ENCODE assay signal across 8 mouse cellular contexts in genomic region chr7:19748219-19749195, GRCm38 (mm10). TPM values are rescaled to one million over a fixed set of nuclear protein-coding genes. Genes with fewer than 3 reads are reported as not detected.
DNase-seq lines count a peak whose midpoint lies in the region; ATAC-seq and TF ChIP-seq lines count a peak whose summit lies in the region.

No protein-coding gene starts in this region.

- H3K4me3 ChIP-seq in layer of hippocampus, adult 2 months = peak overlapping the region; percentile 58
- peak overlapping the region; percentile 28 for H3K4me3 ChIP-seq in bone marrow, adult 2 months (replicated peaks; ENCODE audit: control insufficient read depth, low read depth, low read length)
- peak overlapping the region; percentile 70 to 96 for H3K4me3 ChIP-seq in heart, embryonic 14.5 days (ENCODE audit: control insufficient read depth in 1 of 2, insufficient read depth in 1 of 2, low read depth in 1 of 2, low read length in 2 of 2)
- peak overlapping the region; percentile 71 for H3K4me3 ChIP-seq in limb, embryonic 11.5 days (ENCODE audit: low read depth, low read length)
- H3K4me3 ChIP-seq in midbrain, embryonic 16.5 days (ENCODE audit: low read depth, low read length) = peak overlapping the region; percentile 89

- H3K27ac ChIP-seq in layer of hippocampus, adult 2 months = peak overlapping the region; percentile 64
- H3K27ac ChIP-seq in bone marrow, adult 2 months (ENCODE audit: control insufficient read depth, insufficient read depth, low read depth, low read length, poor library complexity) = no peak overlapping the region
- peak overlapping the region; percentile 57 to 89 for H3K27ac ChIP-seq in heart, embryonic 14.5 days (replicated peaks in 1 of 2; ENCODE audit: control insufficient read depth in 1 of 2, insufficient read depth in 1 of 2, low read depth in 2 of 2, low read length in 2 of 2)
- H3K27ac ChIP-seq in limb, embryonic 11.5 days (replicated peaks; ENCODE audit: low read depth, low read length) = 0 out of 2 replicates have a peak overlapping the region, but pooled peaks have one; percentile 25
- H3K27ac ChIP-seq in midbrain, embryonic 16.5 days (ENCODE audit: low read length) = peak overlapping the region; percentile 86

- no peaks in the 10 kb centered on the region for H3K27me3 ChIP-seq in heart, embryonic 14.5 days (ENCODE audit: control insufficient read depth, insufficient read depth, low read length)
- no peaks in the 10 kb centered on the region for H3K27me3 ChIP-seq in limb, embryonic 11.5 days (ENCODE audit: control insufficient read depth, insufficient read depth, low read length)
- no peaks in the 10 kb centered on the region for H3K27me3 ChIP-seq in midbrain, embryonic 16.5 days (ENCODE audit: control insufficient read depth, insufficient read depth, low read depth, low read length)

- H3K4me2 ChIP-seq in heart, embryonic 14.5 days (ENCODE audit: low read length) = peak overlapping the region; percentile 93
- peak overlapping the region; percentile 74 for H3K4me2 ChIP-seq in limb, embryonic 11.5 days (ENCODE audit: low read depth, severe bottlenecking)
- H3K4me2 ChIP-seq in midbrain, embryonic 16.5 days (ENCODE audit: low read length) = peak overlapping the region; percentile 89

- 8% methylated on average over 32 of the region's 32 CpGs for WGBS in bone marrow, adult 2 months
- WGBS in heart, embryonic 14.5 days = under 1% methylated on average over 31 of the region's 32 CpGs
- WGBS in limb, embryonic 11.5 days = under 1% methylated on average over 32 of the region's 32 CpGs
- 1% methylated on average over 31 of the region's 32 CpGs for WGBS in midbrain, embryonic 16.5 days

- no peak for ATAC-seq in heart, embryonic 14.5 days (ENCODE audit: insufficient number of reproducible peaks, insufficient read depth, low FRiP score, low read depth)
- ATAC-seq in limb, embryonic 11.5 days (ENCODE audit: insufficient number of reproducible peaks, low FRiP score, low TSS enrichment, low read depth) = peak; percentile 8; the same call in 1 of the 2 replicates
- ATAC-seq in midbrain, embryonic 16.5 days = peak; percentile 26

- DNase-seq in layer of hippocampus, adult 2 months (ENCODE audit: low spot score in 2 of 2) = no peak
- no peak for DNase-seq in layer of hippocampus, adult 9-11 months
- peak; percentile 72 for DNase-seq in limb, embryonic 11.5 days (ENCODE audit: low spot score)
- DNase-seq in thymus, postnatal 25 days = no peak
- no peak for DNase-seq in ovary, postnatal 10 days (ENCODE audit: low spot score)

- TF ChIP-seq POLR2A in bone marrow, adult 2 months (IDR thresholded peaks at IDR 0.05; ENCODE audit: borderline replicate concordance, control insufficient read depth, low read depth, low read length) = no peak

- H3K36me3 ChIP-seq in heart, embryonic 14.5 days (ENCODE audit: control insufficient read depth, insufficient read depth, low read length) = peaks cover 10% of the 10 kb centered on the region
- no peaks in the 10 kb centered on the region for H3K36me3 ChIP-seq in limb, embryonic 11.5 days (ENCODE audit: control insufficient read depth, insufficient read depth, low read length)
- H3K36me3 ChIP-seq in midbrain, embryonic 16.5 days (ENCODE audit: control insufficient read depth, insufficient read depth, low read length) = no peaks in the 10 kb centered on the region

- H3K4me1 ChIP-seq in bone marrow, adult 2 months (ENCODE audit: control insufficient read depth, insufficient read depth, low read length) = no peaks in the 10 kb centered on the region
- H3K4me1 ChIP-seq in heart, embryonic 14.5 days (ENCODE audit: control insufficient read depth in 2 of 2, insufficient read depth in 2 of 2, low read length in 2 of 2) = peaks cover 48 to 61% of the 10 kb centered on the region in 2 experiments
- H3K4me1 ChIP-seq in limb, embryonic 11.5 days (ENCODE audit: control insufficient read depth, insufficient read depth, low read length) = peaks cover 22% of the 10 kb centered on the region
- H3K4me1 ChIP-seq in midbrain, embryonic 16.5 days (ENCODE audit: control insufficient read depth, insufficient read depth, low read length) = peaks cover 32% of the 10 kb centered on the region

- peak overlapping the region; percentile 93 for H3K9ac ChIP-seq in heart, embryonic 14.5 days (ENCODE audit: low read length)
- H3K9ac ChIP-seq in limb, embryonic 11.5 days (ENCODE audit: low read length) = peak overlapping the region; percentile 79
- peak overlapping the region; percentile 96 for H3K9ac ChIP-seq in midbrain, embryonic 16.5 days (ENCODE audit: low read depth, low read length)

- TF ChIP-seq CTCF in layer of hippocampus, adult 2 months (conservative IDR thresholded peaks at IDR 0.05) = no peak
- TF ChIP-seq CTCF in bone marrow, adult 2 months (IDR thresholded peaks at IDR 0.05; ENCODE audit: control insufficient read depth, insufficient read depth, low read length) = no peak

- 0 out of 2 replicates have a peak, but pooled peaks cover 2% of the 10 kb centered on the region for H3K9me3 ChIP-seq in heart, embryonic 14.5 days (ENCODE audit: control insufficient read depth, low read length)
- H3K9me3 ChIP-seq in limb, embryonic 11.5 days (ENCODE audit: control insufficient read depth, low read length) = no peaks in the 10 kb centered on the region
- no peaks in the 10 kb centered on the region for H3K9me3 ChIP-seq in midbrain, embryonic 16.5 days (replicated peaks; ENCODE audit: control insufficient read depth, low read length, poor library complexity, severe bottlenecking)

RNA-seq across cellular contexts. Expression of gene Nectin2, which starts 1.8 kb away (rescaled TPM):
- total RNA-seq in layer of hippocampus, adult 2 months (2021) = 1 to 10 TPM; 4.5 to 5.9 TPM
- 1.9 and 4.7 TPM in 2 replicates for polyA plus RNA-seq in bone marrow, adult 2 months (2011; ENCODE audit: insufficient read depth, insufficient read length, low replicate concordance, missing spikeins)
- 63.4 and 68.4 TPM in 2 replicates for polyA plus RNA-seq in heart, embryonic 14.5 days (2014; fragmentation: Nextera tagmentation; extraction: Ambion mirVana)
- polyA plus RNA-seq in limb, embryonic 11.5 days (2014; fragmentation: Nextera tagmentation; extraction: Ambion mirVana) = 59.3 and 63.2 TPM in 2 replicates
- polyA plus RNA-seq in midbrain, embryonic 16.5 days (2015; fragmentation: Nextera tagmentation; extraction: Ambion mirVana) = 55.3 and 56.7 TPM in 2 replicates

RNA-seq across cellular contexts. Expression of gene Bcam, which starts 22.3 kb away (rescaled TPM):
- total RNA-seq in layer of hippocampus, adult 2 months (2021) = 10 to 100 TPM in 1 of 2 experiments, 1 to 10 TPM in 1; 9.2 to 14.8 TPM
- polyA plus RNA-seq in bone marrow, adult 2 months (2011; ENCODE audit: insufficient read depth, insufficient read length, low replicate concordance, missing spikeins) = 0.79 and 4.5 TPM in 2 replicates
- polyA plus RNA-seq in heart, embryonic 14.5 days (2014; fragmentation: Nextera tagmentation; extraction: Ambion mirVana) = 293 and 321 TPM in 2 replicates
- polyA plus RNA-seq in limb, embryonic 11.5 days (2014; fragmentation: Nextera tagmentation; extraction: Ambion mirVana) = 43.0 and 44.1 TPM in 2 replicates
- polyA plus RNA-seq in midbrain, embryonic 16.5 days (2015; fragmentation: Nextera tagmentation; extraction: Ambion mirVana) = 10.5 and 14.0 TPM in 2 replicates

RNA-seq across cellular contexts. Expression of gene Tomm40, which starts 33.3 kb away (rescaled TPM):
- 100 to 1,000 TPM; 110 TPM for total RNA-seq in layer of hippocampus, adult 2 months (2021)
- 19.2 and 19.3 TPM in 2 replicates for polyA plus RNA-seq in bone marrow, adult 2 months (2011; ENCODE audit: insufficient read depth, insufficient read length, low replicate concordance, missing spikeins)
- 130 and 135 TPM in 2 replicates for polyA plus RNA-seq in heart, embryonic 14.5 days (2014; fragmentation: Nextera tagmentation; extraction: Ambion mirVana)
- 154 and 163 TPM in 2 replicates for polyA plus RNA-seq in limb, embryonic 11.5 days (2014; fragmentation: Nextera tagmentation; extraction: Ambion mirVana)
- 113 and 118 TPM in 2 replicates for polyA plus RNA-seq in midbrain, embryonic 16.5 days (2015; fragmentation: Nextera tagmentation; extraction: Ambion mirVana)

RNA-seq across cellular contexts. Expression of gene Cblc, which starts 48.1 kb away (rescaled TPM):
- total RNA-seq in layer of hippocampus, adult 2 months (2021) = not detected
- polyA plus RNA-seq in bone marrow, adult 2 months (2011; ENCODE audit: insufficient read depth, insufficient read length, low replicate concordance, missing spikeins) = not detected in 2 replicates
- 0.53 TPM in 1 of 2 replicates, not detected in the other for polyA plus RNA-seq in heart, embryonic 14.5 days (2014; fragmentation: Nextera tagmentation; extraction: Ambion mirVana)
- 0.75 and 1.3 TPM in 2 replicates for polyA plus RNA-seq in limb, embryonic 11.5 days (2014; fragmentation: Nextera tagmentation; extraction: Ambion mirVana)
- 0.44 and 0.49 TPM in 2 replicates for polyA plus RNA-seq in midbrain, embryonic 16.5 days (2015; fragmentation: Nextera tagmentation; extraction: Ambion mirVana)

RNA-seq across cellular contexts. Expression of gene Apoe, which starts 49.5 kb away (rescaled TPM):
- total RNA-seq in layer of hippocampus, adult 2 months (2021) = 1,000 to 10,000 TPM; 2,242 to 2,264 TPM
- polyA plus RNA-seq in bone marrow, adult 2 months (2011; ENCODE audit: insufficient read depth, insufficient read length, low replicate concordance, missing spikeins) = 205 and 422 TPM in 2 replicates
- polyA plus RNA-seq in heart, embryonic 14.5 days (2014; fragmentation: Nextera tagmentation; extraction: Ambion mirVana) = 644 and 695 TPM in 2 replicates
- 83.0 and 83.4 TPM in 2 replicates for polyA plus RNA-seq in limb, embryonic 11.5 days (2014; fragmentation: Nextera tagmentation; extraction: Ambion mirVana)
- 350 and 686 TPM in 2 replicates for polyA plus RNA-seq in midbrain, embryonic 16.5 days (2015; fragmentation: Nextera tagmentation; extraction: Ambion mirVana)

Comparison
In these comparisons a context has a peak if more than half of its experiments do, and no peak if none do; other contexts are left out.
1. H3K4me3 ChIP-seq: peak in every context shown above with its lines; median percentile 89 in midbrain, embryonic 16.5 days; 83 in heart, embryonic 14.5 days; 71 in limb, embryonic 11.5 days; 58 in layer of hippocampus, adult 2 months; 28 in bone marrow, adult 2 months.